Mouse (Mus musculus) forebrain, embryonic 11.5 days (tissue): Measurements from ENCODE around the gene Npas1. TPM values are rescaled to one million over a fixed set of nuclear protein-coding genes. Genes with fewer than 3 reads are reported as not detected.

ENCODE experiments used
- ATAC-seq: fragments of 200-750 bp; cut with Nextera tagmentation; replicated peaks from 2 replicates; pipeline ENCODE4 v1.8.0; 2017; ENCODE audit warnings: moderate TSS enrichment; ENCODE audit not compliant: low FRiP score
- DNase-seq: peaks from one replicate; pipeline ENCODE4 v3.0.0-alpha.2; 2017; ENCODE audit warnings: low spot score
- H3K27ac ChIP-seq: fragments of 300-500 bp; sonication (generic); 2 replicates; pipeline ENCODE4 v1.5.1; 2014; ENCODE audit warnings: low read depth, low read length
- H3K27me3 ChIP-seq: fragments of 300-500 bp; sonication (generic); 2 replicates; pipeline ENCODE4 v1.6.1; 2014; ENCODE audit warnings: mild to moderate bottlenecking, low read length, mixed read lengths; ENCODE audit not compliant: control insufficient read depth, insufficient read depth
- H3K36me3 ChIP-seq: fragments of 300-500 bp; sonication (generic); 2 replicates; pipeline ENCODE4 v1.6.1; 2014; ENCODE audit warnings: mild to moderate bottlenecking, low read length, moderate library complexity, mixed read lengths; ENCODE audit not compliant: control insufficient read depth, insufficient read depth
- H3K4me1 ChIP-seq: fragments of 300-500 bp; sonication (generic); replicated peaks from 2 replicates; pipeline ENCODE4 v1.6.1; 2014; ENCODE audit warnings: low read length, mixed read lengths; ENCODE audit not compliant: control insufficient read depth, insufficient read depth
- H3K4me2 ChIP-seq: fragments of 300-500 bp; sonication (generic); 2 replicates; pipeline ENCODE4 v1.6.1; 2014; ENCODE audit warnings: low read depth, mild to moderate bottlenecking, low read length, moderate library complexity, mixed read lengths; ENCODE audit not compliant: severe bottlenecking
- H3K4me3 ChIP-seq: fragments of 300-500 bp; sonication (generic); 2 replicates; pipeline ENCODE4 v1.5.1; 2014; ENCODE audit warnings: low read depth, low read length
- H3K9ac ChIP-seq: fragments of 300-500 bp; sonication (generic); 2 replicates; pipeline ENCODE4 v1.6.1; 2014; ENCODE audit warnings: low read length
- H3K9me3 ChIP-seq: fragments of 300-500 bp; sonication (generic); 2 replicates; pipeline ENCODE4 v1.6.1; 2016; ENCODE audit warnings: low read length, mixed read lengths; ENCODE audit not compliant: control insufficient read depth
- WGBS: fragments of 180-500 bp; shearing (Covaris S2); extraction: QIAGEN DNeasy Blood & Tissue Kit; methylation state at CpG from one replicate; pipeline ENCODE4 v1.1.7; 2014; 5-methylcytosine and 5-hydroxymethylcytosine counted together
- polyA plus RNA-seq: library from polyadenylated mRNA; unstranded; fragments of >200 nt; fragmentation: Nextera tagmentation; extraction: Ambion mirVana; gene quantifications from 2 replicates; pipeline ENCODE4 v1.2.1, GENCODE M21; 2014

Npas1 gene
- polyA plus RNA-seq, 1 experiment from 2014 or later: 0.63 TPM

- H3K4me1 ChIP-seq: no peaks in the 10 kb centered on the region
- DNase-seq: no peak
- 94% methylated on average over 18 of the region's 18 CpGs for WGBS
- no peaks in the 10 kb centered on the region for H3K9me3 ChIP-seq
- H3K4me3 ChIP-seq: no peak overlapping the region
- peaks cover 45% of the 10 kb centered on the region for H3K36me3 ChIP-seq
- H3K4me2 ChIP-seq: no peak overlapping the region
- H3K9ac ChIP-seq: no peak overlapping the region
- ATAC-seq: no peak
- H3K27me3 ChIP-seq: no peaks in the 10 kb centered on the region
- H3K27ac ChIP-seq: no peak overlapping the region
These were observed 55.2 kb downstream of the Npas1 start for GRCm38 (mm10) chr7:16422222-16422856.

DNA sequence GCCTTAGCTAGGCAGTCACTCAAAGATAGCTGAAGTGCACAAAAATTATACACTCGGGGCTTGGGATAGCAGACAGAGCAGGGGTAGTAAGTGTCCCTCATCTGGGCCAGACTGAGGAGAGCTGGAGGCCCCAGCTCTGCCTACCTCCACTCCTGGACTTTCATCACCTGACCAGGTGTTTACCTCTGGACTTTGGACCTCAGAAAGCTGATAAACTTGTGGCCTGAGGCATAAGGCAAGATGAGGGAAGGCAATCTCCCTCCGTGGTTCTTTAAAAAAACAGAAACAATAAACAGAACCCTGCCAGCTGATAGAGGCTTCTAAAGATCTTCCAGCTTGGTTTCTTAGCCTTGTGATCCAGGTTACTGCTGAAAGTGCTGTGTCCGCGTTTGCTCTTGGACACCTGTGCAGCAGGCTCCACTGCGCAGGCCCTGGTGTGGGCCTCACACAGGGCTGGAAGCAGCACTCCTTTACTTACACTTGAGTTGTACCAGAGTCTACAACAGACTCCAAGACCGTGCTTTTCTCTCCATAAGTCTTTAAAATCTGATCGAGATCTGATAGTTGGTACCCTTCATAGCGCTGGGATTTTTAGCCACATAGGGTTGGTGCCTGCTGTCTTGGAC, 56.9 kb downstream of the Npas1 start:
- no peak overlapping the region for H3K27ac ChIP-seq
- H3K9me3 ChIP-seq: no peaks in the 10 kb centered on the region
- no peak overlapping the region for H3K4me2 ChIP-seq
- H3K4me3 ChIP-seq: no peak overlapping the region
- 96% methylated on average over 8 of the region's 8 CpGs for WGBS
- DNase-seq (no peak), ATAC-seq (no peak)
- no peaks in the 10 kb centered on the region for H3K27me3 ChIP-seq
- no peaks in the 10 kb centered on the region for H3K4me1 ChIP-seq
- H3K9ac ChIP-seq: no peak overlapping the region
- peaks cover 40% of the 10 kb centered on the region for H3K36me3 ChIP-seq

DNA sequence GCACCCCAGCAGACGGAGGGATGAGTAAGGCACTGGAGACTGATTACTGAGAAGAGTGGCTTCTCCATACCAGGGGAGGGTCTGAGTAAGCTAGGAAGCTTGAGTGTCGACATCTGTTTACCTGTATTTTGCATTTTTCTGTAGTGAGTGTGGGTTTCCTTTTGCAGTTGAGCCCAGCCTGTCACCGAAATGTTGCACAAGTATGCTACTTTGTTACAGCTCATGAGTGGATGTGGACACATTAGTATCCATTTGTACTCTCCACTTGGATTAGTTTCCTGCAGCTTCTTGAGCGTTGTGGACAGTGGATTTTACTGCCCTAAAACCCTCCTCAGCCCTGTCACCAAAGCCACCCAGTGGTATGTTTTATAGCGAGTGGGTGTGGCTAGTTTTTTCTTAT, 58.8 kb downstream of the Npas1 start:
- H3K36me3 ChIP-seq: peaks cover 30% of the 10 kb centered on the region
- no peak for ATAC-seq
- H3K4me1 ChIP-seq: peaks cover 2% of the 10 kb centered on the region; the same call in 1 of the 2 replicates
- no peaks in the 10 kb centered on the region for H3K9me3 ChIP-seq
- H3K27me3 ChIP-seq: no peaks in the 10 kb centered on the region
- DNase-seq: no peak
- H3K27ac ChIP-seq: no peak overlapping the region
- no peak overlapping the region for H3K4me2 ChIP-seq
- H3K4me3 ChIP-seq: no peak overlapping the region
- 94% methylated on average over 5 of the region's 5 CpGs for WGBS
- H3K9ac ChIP-seq: no peak overlapping the region

- ATAC-seq: no peak
- Histone ChIP-seq H3K27ac (no peak overlapping the region), H3K27me3 (no peaks in the 10 kb centered on the region), H3K9me3 (no peaks in the 10 kb centered on the region), H3K36me3 (peaks cover 29% of the 10 kb centered on the region), H3K4me1 (peaks cover 4% of the 10 kb centered on the region; the same call in 1 of the 2 replicates), H3K9ac (no peak overlapping the region), H3K4me2 (no peak overlapping the region), H3K4me3 (no peak overlapping the region)
- no peak for DNase-seq
- WGBS: 97% methylated on average over 10 of the region's 10 CpGs
These were observed 60.3 kb downstream of the Npas1 start for GRCm38 (mm10) chr7:16417141-16417771.

GRCm38 (mm10) chr7:16415426-16415825, 62.1 kb downstream of the Npas1 start:
- Histone ChIP-seq H3K4me1 (peaks cover 5% of the 10 kb centered on the region), H3K27me3 (no peaks in the 10 kb centered on the region), H3K27ac (no peak overlapping the region), H3K4me2 (no peak overlapping the region), H3K9me3 (no peaks in the 10 kb centered on the region), H3K4me3 (no peak overlapping the region), H3K36me3 (peaks cover 12% of the 10 kb centered on the region), H3K9ac (no peak overlapping the region)
- ATAC-seq (no peak), DNase-seq (no peak)
- 81% methylated on average over 3 of the region's 3 CpGs for WGBS

DNA sequence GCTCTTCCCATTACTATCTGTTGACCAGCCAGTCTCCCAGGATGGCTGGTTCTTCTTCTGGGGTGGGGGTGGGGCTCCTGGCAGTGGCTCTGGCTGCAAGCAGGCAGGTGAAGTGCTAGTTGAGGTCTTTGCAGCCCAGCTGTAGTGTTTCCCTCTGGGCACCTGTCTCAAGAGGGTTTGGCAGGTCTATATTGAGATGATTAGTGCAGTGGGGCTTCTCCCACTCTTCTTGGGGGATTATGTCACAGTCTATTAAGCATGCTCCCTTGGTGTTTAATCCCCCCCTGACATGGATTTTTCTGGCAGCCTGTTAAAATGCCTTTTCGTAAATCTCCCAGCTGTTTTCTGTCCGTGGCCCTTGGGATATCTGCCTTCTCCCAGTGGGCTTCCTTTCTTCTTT, 64.6 kb downstream of the Npas1 start:
- DNase-seq: no peak
- H3K36me3 ChIP-seq: peaks cover 3% of the 10 kb centered on the region
- no peak for ATAC-seq
- 51% methylated on average over 2 of the region's 2 CpGs for WGBS
- H3K27ac ChIP-seq: peak overlapping the region; percentile 51
- H3K4me2 ChIP-seq: no peak overlapping the region
- H3K9ac ChIP-seq: peak overlapping the region; percentile 8; the same call in 1 of the 2 replicates
- H3K9me3 ChIP-seq: no peaks in the 10 kb centered on the region
- no peaks in the 10 kb centered on the region for H3K27me3 ChIP-seq
- H3K4me3 ChIP-seq: no peak overlapping the region
- H3K4me1 ChIP-seq: peaks cover 5% of the 10 kb centered on the region

DNA sequence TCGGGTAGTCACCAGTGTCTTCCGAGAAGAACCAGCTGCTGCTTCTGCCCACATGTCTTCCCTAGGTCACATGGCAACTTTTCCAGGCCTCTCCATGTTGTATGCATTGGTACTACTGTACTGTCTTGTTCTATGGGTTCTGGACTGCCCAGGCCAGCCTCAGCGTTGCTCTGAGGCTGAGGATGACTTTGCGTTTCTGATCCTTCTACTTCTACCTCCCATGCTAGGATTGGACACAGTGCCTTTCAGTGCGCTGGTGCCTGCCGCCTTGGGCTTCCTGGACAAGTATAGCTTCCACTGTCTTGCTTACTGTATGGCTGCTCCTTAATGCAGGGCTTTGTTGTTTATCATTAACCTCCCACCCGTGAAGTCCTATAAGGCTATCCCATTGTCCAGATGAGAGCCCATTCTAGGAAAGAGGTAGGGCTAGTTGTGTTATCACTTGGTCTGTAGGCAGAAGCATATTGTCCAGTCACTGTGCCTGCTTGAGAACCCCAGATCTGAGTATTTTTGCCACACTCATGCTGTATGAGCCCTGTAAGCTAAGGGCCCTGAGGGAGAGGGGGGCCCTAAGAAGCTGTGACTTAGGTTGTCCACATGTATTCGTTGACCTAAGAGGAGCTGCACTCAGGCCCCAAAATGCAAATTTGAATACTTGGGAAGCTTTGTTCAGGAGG, 65.2 kb downstream of the Npas1 start:
- Histone ChIP-seq H3K27me3 (no peaks in the 10 kb centered on the region), H3K9ac (peak overlapping the region; percentile 8; the same call in 1 of the 2 replicates), H3K36me3 (peaks cover 3% of the 10 kb centered on the region), H3K9me3 (no peaks in the 10 kb centered on the region), H3K27ac (peak overlapping the region; percentile 51), H3K4me2 (no peak overlapping the region), H3K4me1 (peaks cover 5% of the 10 kb centered on the region), H3K4me3 (no peak overlapping the region)
- WGBS: 89% methylated on average over 8 of the region's 8 CpGs
- DNase-seq (no peak), ATAC-seq (peak; percentile 40; the same call in 1 of the 2 replicates)

DNA sequence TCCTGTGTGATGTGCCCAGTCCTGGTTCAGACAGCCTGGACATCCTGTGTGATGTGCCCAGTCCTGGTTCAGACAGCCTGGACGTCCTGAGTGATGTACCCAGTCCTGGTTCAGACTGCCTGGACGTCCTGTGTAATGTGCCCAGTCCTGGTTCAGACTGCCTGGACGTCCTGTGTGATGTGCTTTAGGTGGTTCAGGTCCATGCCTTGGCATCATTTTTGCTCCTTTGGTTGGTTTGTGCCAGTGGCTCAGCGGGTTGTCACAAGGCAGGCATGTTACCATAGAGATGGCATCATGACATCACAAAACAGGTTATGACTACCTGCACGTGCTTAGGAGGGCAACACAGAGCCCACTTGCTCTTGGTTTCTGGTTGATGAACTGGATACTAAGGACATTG, 66.4 kb downstream of the Npas1 start:
- no peaks in the 10 kb centered on the region for H3K9me3 ChIP-seq
- H3K4me1 ChIP-seq: peaks cover 5% of the 10 kb centered on the region

More for the DNA sequence above, 66.4 kb downstream of the Npas1 start:
- Histone ChIP-seq H3K4me3 (no peak overlapping the region), H3K27ac (no peak overlapping the region), H3K36me3 (no peaks in the 10 kb centered on the region; the same call in 1 of the 2 replicates), H3K27me3 (no peaks in the 10 kb centered on the region), H3K4me2 (no peak overlapping the region), H3K9ac (no peak overlapping the region)
- no peak for DNase-seq
- ATAC-seq: no peak
- WGBS: 92% methylated on average over 5 of the region's 5 CpGs
